ENCODE assay signal across 7 mouse cellular contexts in genomic region chr4:12171318-12172091, GRCm38 (mm10). TPM values are rescaled to one million over a fixed set of nuclear protein-coding genes. Genes with fewer than 3 reads are reported as not detected.
DNase-seq lines count a peak whose midpoint lies in the region; ATAC-seq and TF ChIP-seq lines count a peak whose summit lies in the region.

Gene Fam92a (minus strand): TSS chr4:12172015.

- TF ChIP-seq CTCF in cortical plate, adult 2 months (IDR thresholded peaks at IDR 0.05; ENCODE audit: extremely low read depth, insufficient read depth, low read length): no peak

- no peaks in the 10 kb centered on the region for H3K9me3 ChIP-seq in intestine, embryonic 14.5 days (ENCODE audit: control insufficient read depth, low read length)
- H3K9me3 ChIP-seq in midbrain, embryonic 10.5 days (replicated peaks): no peaks in the 10 kb centered on the region

- H3K27me3 ChIP-seq in intestine, embryonic 14.5 days (replicated peaks; ENCODE audit: control insufficient read depth, insufficient read depth, low read length): no peaks in the 10 kb centered on the region
- no peaks in the 10 kb centered on the region for H3K27me3 ChIP-seq in midbrain, embryonic 10.5 days (ENCODE audit: low read depth, poor library complexity, severe bottlenecking)

- H3K4me3 ChIP-seq in cortical plate, adult 2 months (ENCODE audit: insufficient read depth, low read length): peak within 1 kb of the TSS; percentile 46
- peak within 1 kb of the TSS; percentile 72 for H3K4me3 ChIP-seq in intestine, embryonic 14.5 days (ENCODE audit: low read depth, low read length)
- H3K4me3 ChIP-seq in midbrain, embryonic 10.5 days: peak within 1 kb of the TSS; percentile 65

- intact Hi-C loops in left cerebral cortex, postnatal 36 days (cut with DNase I): no loop called here

- H3K36me3 ChIP-seq in intestine, embryonic 14.5 days (ENCODE audit: control insufficient read depth, insufficient read depth, low read length): peaks cover 26% of the 10 kb centered on the region
- H3K36me3 ChIP-seq in midbrain, embryonic 10.5 days: peaks cover 19% of the 10 kb centered on the region

- peak; percentile 68 to 71 for DNase-seq in adrenal gland, adult 18-20 months (ENCODE audit: low spot score in 2 of 2)
- peak; percentile 51 for DNase-seq in gastrocnemius, postnatal 25 days
- DNase-seq in intestine, embryonic 14.5 days (ENCODE audit: low spot score): peak; percentile 87
- DNase-seq in left cerebral cortex, postnatal 36 days (ENCODE audit: low spot score in 2 of 2): peak; percentile 72 to 78
- DNase-seq in midbrain, embryonic 10.5 days (ENCODE audit: low spot score): peak; percentile 82
- DNase-seq in skeletal muscle tissue, adult 2 months (ENCODE audit: low read depth, low spot score): peak; percentile 8

- peak within 1 kb of the TSS; percentile 98 for H3K9ac ChIP-seq in intestine, embryonic 14.5 days (ENCODE audit: low read length)

- ATAC-seq in intestine, embryonic 14.5 days (replicated peaks; ENCODE audit: low FRiP score, low TSS enrichment, low read depth): peak; percentile 90

- TF ChIP-seq POLR2A in cortical plate, adult 2 months (IDR thresholded peaks at IDR 0.05; ENCODE audit: extremely low read depth, insufficient read depth, low read length): peak; percentile 70; the same call in 1 of the 2 replicates

- H3K27ac ChIP-seq in cortical plate, adult 2 months (ENCODE audit: insufficient read depth, low read length): peak within 1 kb of the TSS; percentile 8; the same call in 1 of the 2 replicates
- H3K27ac ChIP-seq in intestine, embryonic 14.5 days (ENCODE audit: low read depth): peak within 1 kb of the TSS; percentile 90
- H3K27ac ChIP-seq in midbrain, embryonic 10.5 days (replicated peaks): peak within 1 kb of the TSS; percentile 95

- peaks cover 4% of the 10 kb centered on the region; the same call in 1 of the 2 replicates for H3K4me1 ChIP-seq in cortical plate, adult 2 months (ENCODE audit: control insufficient read depth, insufficient read depth, low read length)
- peaks cover 6% of the 10 kb centered on the region for H3K4me1 ChIP-seq in intestine, embryonic 14.5 days (replicated peaks; ENCODE audit: control insufficient read depth, insufficient read depth, low read length)
- H3K4me1 ChIP-seq in midbrain, embryonic 10.5 days: peaks cover 17% of the 10 kb centered on the region

- WGBS in intestine, embryonic 14.5 days: under 1% methylated on average over 74 of the region's 74 CpGs
- under 1% methylated on average over 74 of the region's 74 CpGs for WGBS in midbrain, embryonic 10.5 days

- H3K4me2 ChIP-seq in intestine, embryonic 14.5 days (ENCODE audit: low read length): peak within 1 kb of the TSS; percentile 64

RNA-seq across cellular contexts. Expression of gene Fam92a, which starts in this region (rescaled TPM):
- total RNA-seq in adrenal gland, adult 18-20 months (2021): 10 to 100 TPM; 24.4 to 27.9 TPM
- polyA plus RNA-seq in cortical plate, adult 2 months (2012; rRNA removed): 66.1 and 71.6 TPM in 2 replicates
- 1 to 10 TPM; 7.5 to 8.5 TPM for total RNA-seq in gastrocnemius, postnatal 25 days (2021)
- 74.7 and 82.8 TPM in 2 replicates for polyA plus RNA-seq in intestine, embryonic 14.5 days (2014; fragmentation: Nextera tagmentation; extraction: Ambion mirVana)
- 10 to 100 TPM; 72.2 to 82.9 TPM for total RNA-seq in left cerebral cortex, postnatal 36 days (2021)
- polyA plus RNA-seq in midbrain, embryonic 10.5 days (2016; fragmentation: Nextera tagmentation; extraction: Ambion mirVana): 91.7 and 97.3 TPM in 2 replicates

Comparison
In these comparisons a context has a peak if more than half of its experiments do, and no peak if none do; other contexts are left out.
1. Peak in every context shown above with its lines: DNase-seq, ATAC-seq, H3K4me3 ChIP-seq and H3K27ac ChIP-seq.
2. DNase-seq: peak in every context shown above with its lines; median percentile 87 in intestine, embryonic 14.5 days; 82 in midbrain, embryonic 10.5 days; 75 in left cerebral cortex, postnatal 36 days; 70 in adrenal gland, adult 18-20 months; 51 in gastrocnemius, postnatal 25 days; 8 in skeletal muscle tissue, adult 2 months.
3. H3K27ac ChIP-seq: peak in every context shown above with its lines; median percentile 95 in midbrain, embryonic 10.5 days; 90 in intestine, embryonic 14.5 days; 8 in cortical plate, adult 2 months.